Mouse (Mus musculus): ENCODE data around the gene Cog2.

- no peak for TF ChIP-seq ZC3H11A (IDR thresholded peaks at IDR 0.05; ENCODE audit: borderline replicate concordance, low read depth, low read length)
- TF ChIP-seq CHD2 (IDR thresholded peaks at IDR 0.05; ENCODE audit: low read depth, low read length) = no peak
- TF ChIP-seq ZNF384 (IDR thresholded peaks at IDR 0.05; ENCODE audit: low read depth, low read length) = no peak
- no peak for TF ChIP-seq HCFC1 (IDR thresholded peaks at IDR 0.05; ENCODE audit: borderline replicate concordance, insufficient read depth, low read length)
- TF ChIP-seq MAFK (IDR thresholded peaks at IDR 0.05; ENCODE audit: insufficient read depth, low read depth, low read length) = no peak
These were observed 4.5 kb upstream of the Cog2 start for GRCm38 (mm10) chr8:124516039-124516438.

All from ES-E14 (cell line).